10 mouse cellular contexts compared by ENCODE assay signal in genomic region chr11:79237644-79238397, GRCm38 (mm10). TPM values are rescaled to one million over a fixed set of nuclear protein-coding genes. Genes with fewer than 3 reads are reported as not detected.
DNase-seq lines count a peak whose midpoint lies in the region; ATAC-seq and TF ChIP-seq lines count a peak whose summit lies in the region.
"Had no signal": no experiment of that assay in that cellular context is flagged by ENCODE, and none has a peak within 500 bp of the region (broad histone marks: within the 10 kb centered on the region; RNA-seq: fewer than 3 reads in every experiment).

No protein-coding gene starts in this region.

- TF ChIP-seq CTCF in heart, adult 2 months (IDR thresholded peaks at IDR 0.05): no peak
- no peak for TF ChIP-seq CTCF in kidney, adult 2 months (conservative IDR thresholded peaks at IDR 0.05; ENCODE audit: insufficient read depth, insufficient read length, low read depth, low read length)
- no peak for TF ChIP-seq CTCF in cerebellum, adult 2 months (IDR thresholded peaks at IDR 0.05; ENCODE audit: borderline replicate concordance, insufficient read depth, low read depth, low read length)

- no peak for TF ChIP-seq POLR2A in heart, adult 2 months (IDR thresholded peaks at IDR 0.05; ENCODE audit: insufficient read depth, low read depth, low read length)
- no peak for TF ChIP-seq POLR2A in kidney, adult 2 months (IDR thresholded peaks at IDR 0.05; ENCODE audit: low read depth, low read length)
- TF ChIP-seq POLR2A in cerebellum, adult 2 months (IDR thresholded peaks at IDR 0.05; ENCODE audit: borderline replicate concordance, insufficient read depth, low read length): no peak

- H3K27me3 ChIP-seq in heart, adult 2 months (ENCODE audit: control insufficient read depth, insufficient read depth, low read length): no peaks in the 10 kb centered on the region
- no peaks in the 10 kb centered on the region for H3K27me3 ChIP-seq in forebrain, embryonic 12.5 days
- H3K27me3 ChIP-seq in kidney, adult 2 months (replicated peaks; ENCODE audit: control insufficient read depth, insufficient read depth, low read length): no peaks in the 10 kb centered on the region
- H3K27me3 ChIP-seq in cerebellum, adult 2 months (ENCODE audit: control insufficient read depth, insufficient read depth, low read length): no peaks in the 10 kb centered on the region

- H3K9ac ChIP-seq in heart, adult 2 months (ENCODE audit: low read depth, low read length): no peak overlapping the region
- H3K9ac ChIP-seq in forebrain, embryonic 12.5 days: no peak overlapping the region
- H3K9ac ChIP-seq: liver, embryonic 14.5 days had no signal

- intact Hi-C loops in heart, adult 2 months (cut with DNase I): no loop called here

- peaks cover 9% of the 10 kb centered on the region for H3K36me3 ChIP-seq in heart, adult 2 months (ENCODE audit: control insufficient read depth, insufficient read depth, low read length)
- H3K36me3 ChIP-seq in forebrain, embryonic 12.5 days (replicated peaks): peaks cover 51% of the 10 kb centered on the region
- H3K36me3 ChIP-seq in kidney, adult 2 months (ENCODE audit: control insufficient read depth, insufficient read depth, low read length): peaks cover 7% of the 10 kb centered on the region

- H3K9me3 ChIP-seq in forebrain, embryonic 12.5 days: peaks cover 5% of the 10 kb centered on the region; the same call in 1 of the 2 replicates

- H3K27ac ChIP-seq in heart, adult 2 months: peak overlapping the region; percentile 72
- H3K27ac ChIP-seq in forebrain, embryonic 12.5 days: peak overlapping the region; percentile 25; the same call in 1 of the 2 replicates
- H3K27ac ChIP-seq in kidney, adult 2 months (ENCODE audit: insufficient read depth, low read depth, low read length): peak overlapping the region; percentile 77
- no peak overlapping the region for H3K27ac ChIP-seq in cerebellum, adult 2 months (ENCODE audit: insufficient read depth, low read length)
- H3K27ac ChIP-seq: liver, embryonic 14.5 days had no signal

- 61% methylated on average over 11 of the region's 11 CpGs for WGBS in heart, adult 2 months
- whole genome bisulfite sequencing in forebrain, embryonic 12.5 days: 94% methylated on average over 11 of the region's 11 CpGs
- WGBS in kidney, adult 2 months: 31% methylated on average over 11 of the region's 11 CpGs
- 76% methylated on average over 11 of the region's 11 CpGs for WGBS in cerebellum, adult 2 months

- H3K4me2 ChIP-seq in forebrain, embryonic 12.5 days: no peak overlapping the region

- peak in 1 of 2 experiments; percentile 25 for DNase-seq in heart, adult 2 months
- DNase-seq in heart, adult 8-10 months (ENCODE audit: low spot score): no peak
- DNase-seq in kidney, adult 2 months: peak; percentile 96
- DNase-seq in lung, postnatal 4 days: peak; percentile 46 to 64
- DNase-seq in spleen, adult 18-20 months: no peak
- no peak for DNase-seq in cerebellum, adult 2 months
- DNase-seq in cerebellum, postnatal 10 days: no peak

- H3K79me2 ChIP-seq in heart, adult 2 months (replicated peaks; ENCODE audit: control insufficient read depth, insufficient read depth, low read length): no peaks in the 10 kb centered on the region

- H3K4me1 ChIP-seq in heart, adult 2 months (ENCODE audit: control insufficient read depth, insufficient read depth, low read length): peaks cover 4% of the 10 kb centered on the region
- no peaks in the 10 kb centered on the region for H3K4me1 ChIP-seq in forebrain, embryonic 12.5 days
- peaks cover 12% of the 10 kb centered on the region for H3K4me1 ChIP-seq in kidney, adult 2 months (ENCODE audit: control insufficient read depth, insufficient read depth, low read length)
- no peaks in the 10 kb centered on the region for H3K4me1 ChIP-seq in cerebellum, adult 2 months (ENCODE audit: control insufficient read depth, insufficient read depth, low read length)

- no peak for TF ChIP-seq EP300 in heart, adult 2 months (IDR thresholded peaks at IDR 0.05; ENCODE audit: insufficient read depth, low read depth, low read length)

- ATAC-seq in forebrain, embryonic 12.5 days (ENCODE audit: low FRiP score): no peak

- H3K4me3 ChIP-seq in heart, adult 2 months: no peak overlapping the region
- no peak overlapping the region for H3K4me3 ChIP-seq in forebrain, embryonic 12.5 days (replicated peaks)
- H3K4me3 ChIP-seq in kidney, adult 2 months (ENCODE audit: insufficient read depth, low read depth, low read length): no peak overlapping the region
- H3K4me3 ChIP-seq in cerebellum, adult 2 months (replicated peaks; ENCODE audit: insufficient read depth, low read depth, low read length): no peak overlapping the region

RNA-seq across cellular contexts. Expression of gene Wsb1, which starts 16.6 kb away (rescaled TPM):
- total RNA-seq in heart, adult 2 months (2021): 10 to 100 TPM; 11.3 to 16.3 TPM
- 19.0 and 36.4 TPM in 2 replicates for polyA plus RNA-seq in heart, adult 2 months (2012; rRNA removed)
- 10 to 100 TPM in 3 of 4 experiments, 1 to 10 TPM in 1; 9.5 to 13.5 (median 12.3) TPM for total RNA-seq in heart, adult 8-10 months (2022)
- polyA plus RNA-seq in forebrain, embryonic 12.5 days (2016; fragmentation: Nextera tagmentation; extraction: Ambion mirVana): 457 and 459 TPM in 2 replicates
- polyA plus RNA-seq in kidney, adult 2 months (2012; rRNA removed): 59.3 and 72.3 TPM in 2 replicates
- polyA plus RNA-seq in cerebellum, adult 2 months (2012; rRNA removed): 207 and 217 TPM in 2 replicates

RNA-seq across cellular contexts. Expression of gene Gm9964, which starts 58.9 kb away (rescaled TPM):
- total RNA-seq in heart, adult 2 months (2021): under 1 TPM in 1 of 2 experiments, not detected in 1; 0.43 TPM
- polyA plus RNA-seq in heart, adult 2 months (2012; rRNA removed): not detected in 2 replicates
- not detected for total RNA-seq in heart, adult 8-10 months (2022)
- not detected in 2 replicates for polyA plus RNA-seq in forebrain, embryonic 12.5 days (2016; fragmentation: Nextera tagmentation; extraction: Ambion mirVana)
- not detected in 2 replicates for polyA plus RNA-seq in kidney, adult 2 months (2012; rRNA removed)
- not detected in 2 replicates for polyA plus RNA-seq in cerebellum, adult 2 months (2012; rRNA removed)
- polyA plus RNA-seq: liver, embryonic 14.5 days; spleen, adult 2 months had no signal

Comparison
In these comparisons a context has a peak if more than half of its experiments do, and no peak if none do; other contexts are left out.
1. DNase-seq: peak in kidney, adult 2 months (single experiment) and lung, postnatal 4 days (2 of 2); none in heart, adult 8-10 months (single experiment), spleen, adult 18-20 months (0 of 2), cerebellum, adult 2 months (0 of 2) and cerebellum, postnatal 10 days (0 of 2).